Mouse (Mus musculus): ENCODE measurements around the gene Ccdc61.

DNA sequence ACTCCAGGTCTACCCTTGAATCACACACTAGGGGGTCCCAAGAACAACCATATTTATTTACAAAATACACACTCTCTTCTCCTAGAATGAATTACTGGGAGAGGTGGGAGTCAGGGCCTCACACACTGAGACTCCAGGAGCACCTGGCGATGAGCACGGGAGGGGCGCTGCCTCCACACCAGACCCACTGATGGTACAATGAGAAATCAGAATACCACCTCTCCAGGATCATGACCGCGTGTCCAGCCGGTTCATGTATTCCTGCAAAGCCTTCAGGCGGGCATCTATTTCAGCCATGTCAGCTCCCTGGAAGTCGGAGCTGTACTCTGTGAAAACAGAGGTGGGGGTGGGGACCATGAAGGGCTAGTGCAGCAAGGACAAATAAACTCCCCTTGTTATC, 19.4 kb downstream of the Ccdc61 start:
- TF ChIP-seq CTCF (IDR thresholded peaks at IDR 0.05; ENCODE audit: borderline replicate concordance, extremely low read depth, insufficient read depth, insufficient read length): no peak
- no peak for TF ChIP-seq POLR2A (IDR thresholded peaks at IDR 0.05; ENCODE audit: borderline replicate concordance, extremely low read depth, insufficient read depth, insufficient read length, poor library complexity, severe bottlenecking)

Data from brain, embryonic 14.5 days (tissue).